Mouse (Mus musculus): Measurements from ENCODE around the gene Creb3l4.

DNA sequence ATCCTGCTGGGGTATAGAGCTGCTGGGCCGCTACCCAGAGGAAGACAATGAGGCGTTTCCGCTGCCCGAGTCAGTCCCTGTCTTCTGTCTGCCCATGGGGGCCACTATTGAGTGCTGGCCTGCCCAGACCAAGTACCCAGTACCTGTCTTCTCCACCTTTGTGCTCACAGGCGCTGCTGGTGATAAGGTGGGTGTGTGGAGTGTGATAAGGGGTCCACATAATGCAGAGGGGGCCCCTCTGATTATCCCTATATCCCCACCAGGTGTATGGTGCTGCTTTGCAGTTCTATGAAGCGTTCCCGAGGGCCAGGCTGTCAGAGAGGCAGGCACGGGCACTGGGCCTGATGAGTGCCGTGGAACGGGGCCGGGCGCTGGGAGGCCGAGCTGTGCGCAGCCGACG lies 25.7 kb upstream of the Creb3l4 start:
- no peak for TF ChIP-seq CTCF (IDR thresholded peaks at IDR 0.05)
- TF ChIP-seq EP300 (IDR thresholded peaks at IDR 0.05; ENCODE audit: insufficient read depth, low read depth, low read length) = no peak
- TF ChIP-seq POLR2A (IDR thresholded peaks at IDR 0.05; ENCODE audit: insufficient read depth, low read depth, low read length) = no peak

Measured in heart, adult 2 months (tissue).